Mouse (Mus musculus) midbrain, embryonic 15.5 days (tissue): ENCODE results near the gene Exoc4. TPM values are rescaled to one million over a fixed set of nuclear protein-coding genes. Genes with fewer than 3 reads are reported as not detected.

ENCODE experiments used
- ATAC-seq: fragments of 200-750 bp; cut with Nextera tagmentation; replicated peaks from 2 replicates; pipeline ENCODE4 v1.8.0; 2017; ENCODE audit warnings: moderate TSS enrichment
- H3K27ac ChIP-seq: fragments of 300-500 bp; sonication (generic); 2 replicates; pipeline ENCODE4 v1.5.1; 2015; ENCODE audit warnings: mild to moderate bottlenecking, inconsistent platforms
- H3K27me3 ChIP-seq: fragments of 300-500 bp; sonication (generic); replicated peaks from 2 replicates; pipeline ENCODE4 v1.6.1; 2015; ENCODE audit warnings: inconsistent platforms
- H3K36me3 ChIP-seq: fragments of 300-500 bp; sonication (generic); replicated peaks from 2 replicates; pipeline ENCODE4 v1.6.1; 2015; ENCODE audit warnings: inconsistent platforms
- H3K4me1 ChIP-seq: fragments of 300-500 bp; sonication (generic); 2 replicates; pipeline ENCODE4 v1.6.1; 2015; ENCODE audit warnings: inconsistent platforms
- H3K4me2 ChIP-seq: fragments of 300-500 bp; sonication (generic); 2 replicates; pipeline ENCODE4 v1.6.1; 2015; ENCODE audit warnings: inconsistent platforms, mild to moderate bottlenecking, moderate library complexity
- H3K4me3 ChIP-seq: fragments of 300-500 bp; sonication (generic); 2 replicates; pipeline ENCODE4 v1.5.1; 2015; ENCODE audit warnings: mild to moderate bottlenecking, inconsistent platforms
- H3K9ac ChIP-seq: fragments of 300-500 bp; sonication (generic); 2 replicates; pipeline ENCODE4 v1.6.1; 2015; ENCODE audit warnings: mild to moderate bottlenecking, inconsistent platforms
- H3K9me3 ChIP-seq: fragments of 300-500 bp; sonication (generic); 2 replicates; pipeline ENCODE4 v1.6.1; 2016; ENCODE audit warnings: inconsistent platforms
- WGBS: fragments of 180-500 bp; shearing (Covaris S2); methylation state at CpG from one replicate; pipeline ENCODE4 v1.1.7; 2015; ENCODE audit warnings: mixed read lengths; 5-methylcytosine and 5-hydroxymethylcytosine counted together
- polyA plus RNA-seq: library from polyadenylated mRNA; unstranded; fragments of >200 nt; fragmentation: Nextera tagmentation; extraction: Ambion mirVana; gene quantifications from 2 replicates; pipeline ENCODE4 v1.2.1, GENCODE M21; 2015

Gene Exoc4
- 50.2 and 57.8 TPM in 2 replicates for polyA plus RNA-seq

DNA sequence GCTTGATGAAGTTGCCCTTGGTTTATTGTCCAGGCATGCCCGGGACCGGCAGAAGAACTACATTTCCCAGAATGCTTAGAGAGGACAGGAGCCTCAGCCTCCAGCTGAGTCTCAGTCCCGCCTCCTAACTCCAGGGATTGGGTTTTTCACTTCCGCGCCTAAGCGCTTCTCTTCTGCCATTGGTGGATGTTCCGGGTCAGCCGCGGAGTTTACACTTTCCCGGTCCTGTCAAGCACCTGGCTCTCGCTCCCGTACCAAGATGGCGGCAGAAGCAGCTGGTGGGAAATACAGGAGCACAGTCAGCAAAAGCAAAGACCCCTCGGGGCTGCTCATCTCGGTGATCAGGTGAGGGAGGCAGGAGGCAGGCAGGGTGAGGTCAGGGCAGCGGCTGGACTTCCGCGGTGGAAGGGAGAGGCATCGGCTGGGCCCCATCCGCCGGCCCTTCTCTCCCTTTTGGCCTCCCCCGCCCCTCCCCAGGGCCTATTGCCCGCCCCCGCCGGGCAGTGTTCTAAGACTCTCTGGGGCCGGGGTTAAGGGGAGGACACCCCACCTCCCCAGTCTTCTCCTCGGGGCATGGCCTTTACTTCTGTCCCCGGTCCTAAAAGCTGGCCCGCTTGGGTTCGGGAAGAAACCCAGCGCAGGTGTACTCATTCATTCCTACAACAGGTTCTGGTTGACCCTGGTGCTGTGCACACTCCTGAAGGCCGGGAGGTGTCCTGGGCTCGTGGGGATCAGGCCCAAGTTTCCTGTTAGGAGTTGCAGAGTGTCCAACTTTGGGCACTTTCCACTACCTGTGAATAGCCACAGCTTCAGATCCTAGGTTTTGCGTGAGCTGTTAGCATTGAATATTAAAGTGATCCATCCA, at the start of gene Exoc4:
TSS of gene Exoc4 (plus strand) at position 192 of the 865 bp plus-strand sequence.
- whole genome bisulfite sequencing: 2% methylated on average over 34 of the region's 34 CpGs
- peak; percentile 100 for ATAC-seq
- Histone ChIP-seq H3K4me3 (peak within 1 kb of the TSS; percentile 92), H3K9me3 (no peaks in the 10 kb centered on the region), H3K27ac (peak within 1 kb of the TSS; percentile 68), H3K36me3 (no peaks in the 10 kb centered on the region), H3K4me2 (peak within 1 kb of the TSS; percentile 66), H3K27me3 (no peaks in the 10 kb centered on the region), H3K4me1 (peaks cover 14% of the 10 kb centered on the region), H3K9ac (peak within 1 kb of the TSS; percentile 85)

DNA sequence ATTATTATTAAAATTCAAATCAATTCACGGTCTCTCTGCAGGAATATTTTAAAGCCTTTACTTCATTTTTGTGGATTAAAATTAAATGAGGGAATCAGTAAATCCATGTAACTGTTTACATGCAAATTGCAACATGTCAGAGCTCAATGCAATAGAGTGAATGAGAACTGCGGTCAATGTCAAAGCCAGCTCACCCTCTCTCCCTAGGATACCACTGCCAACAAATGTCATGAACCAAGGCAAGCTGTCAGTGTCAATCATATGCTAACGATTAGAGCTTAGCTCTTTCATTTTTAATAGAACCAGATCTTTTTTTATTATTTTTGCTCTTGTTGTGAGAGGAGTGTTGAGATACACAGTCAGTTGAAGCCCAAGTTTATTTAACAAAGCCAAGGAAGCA, 30.1 kb upstream of the Exoc4 start:
- no peak overlapping the region for H3K27ac ChIP-seq
- H3K4me3 ChIP-seq: no peak overlapping the region
- H3K9me3 ChIP-seq: no peaks in the 10 kb centered on the region
- 37% methylated on average over 3 of the region's 3 CpGs for WGBS
- H3K4me1 ChIP-seq: no peaks in the 10 kb centered on the region
- no peaks in the 10 kb centered on the region for H3K27me3 ChIP-seq
- ATAC-seq: no peak
- no peaks in the 10 kb centered on the region for H3K36me3 ChIP-seq
- H3K9ac ChIP-seq: no peak overlapping the region
- no peak overlapping the region for H3K4me2 ChIP-seq

DNA sequence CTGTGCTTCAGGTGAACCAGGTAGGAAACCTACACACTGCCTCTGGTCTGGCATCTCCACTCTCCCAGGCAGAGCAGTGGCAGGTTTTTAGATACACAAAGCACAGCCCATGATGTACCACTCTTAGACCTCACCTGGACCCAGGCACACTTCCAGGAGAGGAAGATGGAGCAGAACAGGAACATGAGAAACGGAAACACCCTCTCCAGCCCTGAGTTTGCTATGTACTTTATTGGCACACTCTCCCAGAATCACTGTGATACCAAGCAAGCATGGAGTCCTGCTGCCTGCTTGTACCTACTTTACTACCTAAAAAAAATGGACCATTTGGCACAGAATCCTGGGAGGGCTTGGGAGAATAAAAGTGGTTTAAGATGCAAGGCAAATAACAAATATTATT, 22.2 kb upstream of the Exoc4 start:
- no peak overlapping the region for H3K4me3 ChIP-seq
- no peak overlapping the region for H3K27ac ChIP-seq
- no peaks in the 10 kb centered on the region for H3K9me3 ChIP-seq
- H3K4me1 ChIP-seq: no peaks in the 10 kb centered on the region
- no peak for ATAC-seq
- H3K27me3 ChIP-seq: no peaks in the 10 kb centered on the region
- no peaks in the 10 kb centered on the region for H3K36me3 ChIP-seq
- no peak overlapping the region for H3K4me2 ChIP-seq
- no peak overlapping the region for H3K9ac ChIP-seq
- WGBS: 85% methylated on average over 1 of the region's 1 CpGs

DNA sequence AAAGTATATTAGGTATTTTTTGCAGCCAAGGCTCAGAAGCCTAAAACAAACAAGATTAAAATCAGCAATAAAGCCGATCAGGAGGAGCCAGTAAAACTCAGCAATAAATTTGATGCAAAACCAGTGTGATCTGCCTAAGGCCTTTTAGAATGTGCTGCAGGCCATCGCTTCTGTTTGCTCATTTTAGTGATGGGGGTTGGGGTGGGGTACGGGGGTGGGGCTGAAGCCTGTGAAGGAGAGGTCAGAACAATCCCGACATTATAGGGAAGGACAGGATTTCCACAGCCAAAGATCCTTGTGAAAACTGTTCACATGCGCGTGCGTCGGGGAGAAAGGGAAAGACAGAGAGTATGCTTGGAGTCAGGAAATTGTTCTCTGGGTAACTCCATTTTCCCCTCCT, 21.5 kb upstream of the Exoc4 start:
- no peak overlapping the region for H3K9ac ChIP-seq
- H3K36me3 ChIP-seq: no peaks in the 10 kb centered on the region
- 48% methylated on average over 8 of the region's 8 CpGs for WGBS
- H3K9me3 ChIP-seq: no peaks in the 10 kb centered on the region
- H3K4me1 ChIP-seq: no peaks in the 10 kb centered on the region
- H3K4me2 ChIP-seq: no peak overlapping the region
- no peak overlapping the region for H3K4me3 ChIP-seq
- H3K27me3 ChIP-seq: no peaks in the 10 kb centered on the region
- H3K27ac ChIP-seq: no peak overlapping the region
- ATAC-seq: no peak

DNA sequence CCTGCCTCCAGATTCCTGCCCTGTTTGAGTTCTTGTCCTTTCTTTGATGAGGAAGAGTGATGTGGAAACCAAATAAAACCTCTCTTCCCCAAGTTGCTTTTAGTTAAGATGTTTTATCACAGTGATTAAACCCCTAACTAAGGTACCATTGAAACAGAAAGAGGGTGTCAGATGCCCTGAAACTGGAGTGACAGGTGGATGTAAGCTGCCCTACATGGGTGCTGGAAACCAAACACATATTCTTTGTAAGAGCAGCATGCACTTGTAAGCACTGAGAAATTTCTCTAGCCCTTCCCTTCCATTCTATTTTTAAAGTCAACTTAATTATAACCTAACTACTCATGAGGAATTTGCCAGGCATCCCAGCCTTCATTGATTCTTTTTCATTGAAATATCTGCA, 7.6 kb upstream of the Exoc4 start:
- H3K36me3 ChIP-seq: no peaks in the 10 kb centered on the region
- no peak overlapping the region for H3K4me3 ChIP-seq
- no peaks in the 10 kb centered on the region for H3K27me3 ChIP-seq
- no peak for ATAC-seq
- no peak overlapping the region for H3K27ac ChIP-seq
- no peaks in the 10 kb centered on the region for H3K9me3 ChIP-seq
- no peak overlapping the region for H3K9ac ChIP-seq
- no peak overlapping the region for H3K4me2 ChIP-seq
- H3K4me1 ChIP-seq: no peaks in the 10 kb centered on the region

DNA sequence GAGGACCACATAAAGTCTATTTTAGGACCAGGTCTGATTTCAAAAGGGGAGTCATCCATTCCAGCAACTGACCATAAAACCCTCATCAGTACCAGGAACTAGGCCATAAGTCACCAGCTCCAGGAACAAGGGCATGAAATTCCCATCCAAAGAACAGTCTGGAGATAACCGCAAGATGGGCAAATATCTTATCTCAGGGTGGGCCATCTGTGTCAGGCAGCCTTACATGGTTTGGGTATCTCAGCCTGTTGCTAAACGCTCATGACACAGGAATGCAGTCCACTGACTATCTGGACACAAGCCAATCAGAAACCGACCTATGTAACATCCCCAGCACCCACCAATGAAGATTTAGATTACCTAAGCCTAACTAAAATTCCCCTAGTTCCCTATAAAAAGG, 4.3 kb upstream of the Exoc4 start:
- Histone ChIP-seq H3K27ac (no peak overlapping the region), H3K36me3 (no peaks in the 10 kb centered on the region), H3K4me2 (no peak overlapping the region), H3K9ac (no peak overlapping the region), H3K4me1 (no peaks in the 10 kb centered on the region), H3K9me3 (no peaks in the 10 kb centered on the region), H3K27me3 (no peaks in the 10 kb centered on the region), H3K4me3 (no peak overlapping the region)
- WGBS: 82% methylated on average over 3 of the region's 3 CpGs
- no peak for ATAC-seq

DNA sequence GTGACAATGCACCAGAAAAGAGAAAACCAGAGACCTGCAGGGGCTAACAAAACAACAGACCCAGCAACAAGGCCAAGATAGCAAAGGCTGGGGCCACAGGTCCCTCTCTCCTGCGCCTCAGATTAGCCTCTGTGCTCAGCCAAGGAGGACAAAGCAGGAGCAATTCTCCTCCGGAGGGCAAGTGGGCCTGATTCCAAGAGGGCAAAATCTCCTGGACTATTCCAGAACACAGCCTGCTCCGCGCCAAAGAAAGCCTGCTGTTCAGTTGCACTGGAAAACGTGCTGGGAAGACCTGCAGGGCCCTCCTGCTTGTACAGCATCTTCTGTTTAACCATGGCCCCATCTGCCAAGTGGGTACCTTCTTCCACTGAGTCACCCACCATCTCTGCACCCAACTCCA, 1.7 kb upstream of the Exoc4 start:
- Histone ChIP-seq H3K4me3 (no peak overlapping the region), H3K27ac (no peak overlapping the region), H3K36me3 (no peaks in the 10 kb centered on the region), H3K9ac (no peak overlapping the region), H3K9me3 (no peaks in the 10 kb centered on the region), H3K4me1 (peaks cover 14% of the 10 kb centered on the region), H3K4me2 (no peak overlapping the region), H3K27me3 (no peaks in the 10 kb centered on the region)
- 84% methylated on average over 5 of the region's 5 CpGs for WGBS
- ATAC-seq: no peak

DNA sequence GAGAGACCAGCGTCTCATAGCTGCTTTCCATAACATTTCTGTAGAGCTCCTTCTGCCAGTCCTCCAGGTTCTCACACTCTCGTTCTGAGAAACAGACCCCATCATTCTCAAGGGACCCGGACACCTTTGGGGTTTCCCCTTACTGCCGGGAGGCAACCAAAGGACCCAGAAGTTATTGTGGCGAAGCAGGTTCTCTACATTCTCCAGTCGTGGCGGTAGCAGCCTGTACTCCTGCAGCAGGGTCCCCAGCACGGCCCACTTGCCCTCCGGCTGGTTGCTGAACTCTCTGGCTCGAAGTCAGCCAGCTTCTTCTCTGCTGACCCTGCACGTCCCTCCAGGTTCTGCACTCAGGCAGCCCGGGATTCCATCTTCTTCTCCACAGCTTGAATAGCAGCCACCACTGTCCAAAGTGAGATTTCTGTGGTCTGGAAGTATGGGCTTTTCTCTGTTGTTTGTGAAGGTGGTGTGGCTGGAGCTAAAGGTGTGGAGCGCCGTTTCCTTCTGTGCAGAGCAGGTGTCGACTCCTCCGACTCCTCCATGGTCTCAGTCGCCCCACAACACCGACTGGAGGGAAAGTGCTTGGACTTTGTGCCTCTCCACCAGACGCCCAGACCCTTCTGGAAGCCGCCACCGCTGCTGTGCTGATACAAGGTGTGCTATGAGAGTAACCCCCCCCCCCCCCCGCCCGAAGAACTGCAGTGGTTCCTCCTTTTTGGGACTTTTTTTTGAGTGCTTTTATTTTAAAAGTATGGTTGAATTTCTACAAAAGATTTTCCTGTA, 1.1 kb upstream of the Exoc4 start:
- Histone ChIP-seq H3K27me3 (no peaks in the 10 kb centered on the region), H3K36me3 (no peaks in the 10 kb centered on the region), H3K4me2 (no peak overlapping the region), H3K4me1 (peaks cover 14% of the 10 kb centered on the region), H3K9ac (no peak overlapping the region), H3K27ac (no peak overlapping the region), H3K9me3 (no peaks in the 10 kb centered on the region), H3K4me3 (no peak overlapping the region)
- ATAC-seq: no peak
- 91% methylated on average over 23 of the region's 23 CpGs for WGBS

DNA sequence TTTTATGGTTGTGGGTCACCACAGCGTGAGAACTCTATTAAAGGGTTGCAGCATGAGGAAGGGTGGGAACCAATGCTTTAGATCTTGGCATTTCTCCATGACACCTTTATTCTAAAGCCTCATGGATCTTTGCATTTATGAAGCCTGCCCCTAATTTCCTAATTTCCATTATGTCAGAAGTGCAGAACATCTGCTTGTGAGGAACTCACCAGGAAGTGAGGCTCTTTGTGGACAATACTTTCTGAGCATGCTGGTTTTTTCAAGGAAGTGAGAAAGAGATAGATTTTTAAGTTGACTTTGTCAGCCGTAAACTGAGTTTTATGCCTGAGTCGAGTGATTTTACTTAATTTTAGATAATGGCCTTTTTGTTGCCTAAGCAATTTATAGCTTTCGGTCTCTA, 7.8 kb downstream of the Exoc4 start:
- no peak for ATAC-seq
- no peak overlapping the region for H3K9ac ChIP-seq
- no peak overlapping the region for H3K27ac ChIP-seq
- H3K4me1 ChIP-seq: peaks cover 3% of the 10 kb centered on the region; the same call in 1 of the 2 replicates
- no peaks in the 10 kb centered on the region for H3K9me3 ChIP-seq
- WGBS: 86% methylated on average over 4 of the region's 4 CpGs
- no peak overlapping the region for H3K4me3 ChIP-seq
- H3K36me3 ChIP-seq: no peaks in the 10 kb centered on the region
- H3K27me3 ChIP-seq: no peaks in the 10 kb centered on the region
- H3K4me2 ChIP-seq: no peak overlapping the region

DNA sequence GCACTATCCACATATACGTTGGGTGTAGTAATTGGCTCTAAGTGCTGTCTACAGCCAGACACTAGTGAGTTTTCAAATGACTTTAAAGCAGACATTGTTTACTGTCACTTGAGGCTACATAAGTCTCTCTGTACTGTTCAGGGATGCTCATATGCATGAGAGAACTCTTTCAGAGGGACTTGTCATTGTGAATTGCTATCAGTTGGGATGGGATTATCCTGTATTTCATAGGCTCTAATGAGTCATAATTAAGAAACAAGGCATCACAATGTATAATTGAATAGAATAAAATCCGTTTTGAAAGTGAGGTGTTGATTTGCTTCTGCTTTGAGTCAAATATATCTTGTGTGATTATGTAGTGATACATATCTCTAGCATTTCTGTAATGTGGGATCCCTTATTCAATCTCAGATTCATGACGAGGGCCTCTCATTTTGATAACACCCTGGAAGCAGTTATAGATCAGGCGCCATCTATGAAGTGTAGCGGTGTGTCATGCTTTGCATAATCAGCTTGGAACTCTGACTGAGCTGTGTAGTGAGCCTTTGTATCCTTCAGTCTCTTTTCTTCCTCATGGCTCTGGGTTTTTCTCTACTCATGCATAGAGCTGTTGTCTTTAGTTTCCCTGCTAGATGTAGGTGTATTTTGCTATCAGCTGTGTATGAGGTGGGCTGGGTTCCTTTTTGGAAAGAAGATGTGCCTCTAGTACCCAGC, 8.3 kb downstream of the Exoc4 start:
- no peak overlapping the region for H3K4me3 ChIP-seq
- no peak overlapping the region for H3K9ac ChIP-seq
- no peak for ATAC-seq
- H3K27me3 ChIP-seq: no peaks in the 10 kb centered on the region
- no peak overlapping the region for H3K27ac ChIP-seq
- no peak overlapping the region for H3K4me2 ChIP-seq
- no peaks in the 10 kb centered on the region for H3K4me1 ChIP-seq
- WGBS: 49% methylated on average over 5 of the region's 5 CpGs
- H3K9me3 ChIP-seq: no peaks in the 10 kb centered on the region
- H3K36me3 ChIP-seq: no peaks in the 10 kb centered on the region

DNA sequence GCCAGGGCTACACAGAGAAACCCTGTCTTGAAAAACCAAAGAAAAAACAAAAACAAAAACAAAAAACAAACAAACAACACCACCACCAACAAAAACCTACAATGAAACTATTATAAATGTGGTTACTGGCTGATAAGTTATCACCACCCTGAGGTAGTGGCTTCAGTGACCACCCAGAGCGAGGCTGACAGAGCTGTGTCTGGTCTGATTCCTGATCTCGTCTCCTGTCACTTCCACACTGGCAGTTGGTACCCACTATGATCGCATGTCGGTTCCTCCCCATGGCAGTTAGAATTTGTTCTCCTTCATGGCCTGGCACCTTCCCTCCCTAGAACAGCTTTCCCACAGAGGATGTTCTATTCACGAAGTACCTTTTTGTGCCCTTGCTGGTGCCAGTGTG, 11.0 kb downstream of the Exoc4 start:
- Histone ChIP-seq H3K9me3 (no peaks in the 10 kb centered on the region), H3K36me3 (no peaks in the 10 kb centered on the region), H3K4me1 (no peaks in the 10 kb centered on the region), H3K4me2 (no peak overlapping the region), H3K27me3 (no peaks in the 10 kb centered on the region), H3K9ac (no peak overlapping the region), H3K4me3 (no peak overlapping the region), H3K27ac (no peak overlapping the region)
- ATAC-seq: no peak
- WGBS: 89% methylated on average over 5 of the region's 5 CpGs

DNA sequence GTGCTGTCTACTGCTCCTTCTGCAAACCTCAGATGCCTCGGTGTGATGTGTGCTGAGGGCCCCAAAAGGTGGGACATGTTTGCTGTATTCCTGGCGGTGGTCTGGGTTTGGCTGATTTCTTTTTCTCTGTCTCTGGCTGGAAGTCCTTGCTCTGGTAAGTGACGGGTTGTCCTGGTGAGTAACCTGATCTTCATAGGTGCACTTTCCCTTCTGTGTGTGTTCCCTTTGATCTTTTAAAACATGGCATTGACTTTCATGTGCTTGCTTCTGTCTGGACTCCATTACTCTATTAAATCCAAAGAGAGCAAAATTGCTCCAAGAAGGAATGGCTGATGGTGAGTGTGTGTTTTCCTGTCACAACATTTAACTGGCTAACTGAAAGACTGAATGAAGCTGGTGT, 12.7 kb downstream of the Exoc4 start:
- no peak overlapping the region for H3K9ac ChIP-seq
- no peaks in the 10 kb centered on the region for H3K4me1 ChIP-seq
- no peaks in the 10 kb centered on the region for H3K36me3 ChIP-seq
- no peaks in the 10 kb centered on the region for H3K9me3 ChIP-seq
- no peak overlapping the region for H3K27ac ChIP-seq
- no peaks in the 10 kb centered on the region for H3K27me3 ChIP-seq
- ATAC-seq: no peak
- WGBS: 90% methylated on average over 3 of the region's 3 CpGs
- no peak overlapping the region for H3K4me3 ChIP-seq
- H3K4me2 ChIP-seq: no peak overlapping the region
